Mouse (Mus musculus): Measurements from ENCODE around the gene Rs1. TPM values are rescaled to one million over a fixed set of nuclear protein-coding genes. Genes with fewer than 3 reads are reported as not detected.
A peak's percentile ranks its signal among the peaks of the same experiment; 100 is the strongest.
"Not testable (repeated sequence)": the region's sequence is repeated elsewhere in the genome, so short reads cannot be mapped to it uniquely, and the experiment has no call there.

Rs1 gene
- total RNA-seq (2022) = under 1 TPM in 2 of 4 experiments, not detected in 2; 0.34 to 0.43 TPM

- DNase-seq = no peak
Measured at GRCm38 (mm10) chrX:160767713-160768112, at the start of gene Rs1. Gene Rs1, plus strand, starts transcription at chrX:160768013.

- DNase-seq = no peak
Measured at GRCm38 (mm10) chrX:160735650-160736049, 32.2 kb upstream of the Rs1 start, which contains the start of gene Ppef1. Gene Ppef1, minus strand, starts transcription at chrX:160735765.

DNA sequence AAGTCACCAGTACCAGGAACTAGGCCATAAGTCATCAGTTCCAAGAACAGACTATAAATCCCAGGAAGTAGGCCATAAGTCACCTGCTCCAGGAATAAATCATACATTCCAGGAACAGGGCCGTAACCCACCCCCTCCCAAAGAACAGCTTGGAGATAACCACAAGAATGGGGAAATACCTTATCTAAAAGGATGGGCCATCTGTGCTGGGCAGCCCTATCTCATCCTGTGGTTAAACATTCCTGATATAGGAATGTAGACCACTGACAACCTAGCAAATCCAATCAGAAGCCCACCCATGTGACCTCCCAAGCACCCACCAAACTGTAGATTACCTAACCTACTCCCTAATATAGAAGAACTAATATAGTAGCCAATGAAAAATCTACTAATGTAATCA, 22.4 kb upstream of the Rs1 start:
- DNase-seq = no peak

DNA sequence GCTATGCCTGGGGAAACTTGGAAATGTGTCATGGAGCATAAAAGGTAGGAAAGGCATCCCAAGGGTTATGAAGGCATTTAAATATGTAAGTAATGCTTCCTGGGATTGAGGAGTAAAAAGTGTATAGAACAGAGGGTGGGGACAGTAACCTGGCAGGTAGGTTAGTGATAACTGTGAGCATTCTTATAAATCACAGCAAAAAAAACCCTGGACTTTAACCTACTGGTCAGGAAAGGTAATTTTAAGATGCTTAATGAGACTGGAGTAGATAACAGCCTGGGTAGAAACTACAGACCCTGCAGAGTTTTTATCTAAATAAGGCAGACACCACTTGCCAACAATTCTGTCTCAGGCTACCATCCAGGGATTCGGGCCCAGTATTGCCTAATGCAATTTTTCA, 19.2 kb upstream of the Rs1 start:
- DNase-seq = no peak

DNA sequence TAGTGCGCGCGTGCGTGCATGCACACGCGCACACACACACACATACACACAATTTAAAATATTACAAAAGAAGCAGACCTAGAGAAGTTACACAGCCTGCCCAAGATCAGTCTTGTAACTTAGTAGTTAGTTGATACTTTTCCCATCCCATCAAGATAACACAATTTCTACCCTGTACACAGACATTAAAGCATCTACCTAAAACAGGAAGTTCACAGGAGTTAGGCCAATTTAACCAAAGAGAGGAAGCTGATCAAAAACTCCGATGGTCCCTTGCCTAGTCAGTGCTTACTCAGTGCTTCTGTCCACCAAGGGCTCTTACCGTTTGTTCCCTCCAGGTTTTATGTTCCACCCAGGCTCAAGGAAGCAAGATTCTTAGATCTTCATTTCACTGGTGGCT, 17.0 kb upstream of the Rs1 start:
- DNase-seq = no peak

DNA sequence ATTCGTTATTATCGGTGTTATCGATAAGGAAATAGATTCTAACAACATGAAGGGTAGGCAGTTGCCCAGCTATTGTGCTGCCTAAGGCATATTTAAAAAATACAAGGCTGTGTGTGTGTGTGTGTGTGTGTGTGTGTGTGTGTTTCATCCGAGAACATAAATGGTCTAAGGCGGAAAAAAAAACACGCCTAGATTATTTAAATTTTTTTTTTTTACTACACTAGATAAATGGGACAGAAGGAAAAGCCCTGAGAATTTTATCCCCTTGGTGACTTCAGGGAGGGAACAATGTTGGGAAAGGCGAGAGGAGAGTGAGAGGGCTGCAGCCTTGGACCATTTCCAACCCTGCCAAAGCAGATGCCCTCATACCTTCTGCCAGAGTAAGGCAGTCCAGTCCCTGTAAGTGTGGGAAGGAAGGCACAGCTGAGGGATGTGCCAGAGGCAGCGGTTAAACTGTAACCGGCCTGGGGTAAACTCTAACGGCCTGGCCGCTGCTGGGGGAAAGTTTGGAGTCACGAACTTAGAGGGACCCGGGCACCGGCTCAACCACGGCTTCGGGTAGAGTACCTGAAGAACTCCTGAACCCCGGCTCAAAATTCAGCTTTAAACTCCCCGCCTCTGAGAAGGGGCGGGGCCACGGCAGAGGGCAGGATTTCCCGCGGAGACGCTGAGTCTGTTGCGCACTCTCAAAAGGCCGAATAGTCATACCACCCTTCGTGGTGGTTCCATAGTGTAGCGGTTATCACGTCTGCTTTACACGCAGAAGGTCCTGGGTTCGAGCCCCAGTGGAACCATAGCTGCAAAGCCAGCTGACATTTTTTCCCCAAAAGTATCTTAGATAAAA, 2.2 kb upstream of the Rs1 start:
- DNase-seq = peak; percentile 86

DNA sequence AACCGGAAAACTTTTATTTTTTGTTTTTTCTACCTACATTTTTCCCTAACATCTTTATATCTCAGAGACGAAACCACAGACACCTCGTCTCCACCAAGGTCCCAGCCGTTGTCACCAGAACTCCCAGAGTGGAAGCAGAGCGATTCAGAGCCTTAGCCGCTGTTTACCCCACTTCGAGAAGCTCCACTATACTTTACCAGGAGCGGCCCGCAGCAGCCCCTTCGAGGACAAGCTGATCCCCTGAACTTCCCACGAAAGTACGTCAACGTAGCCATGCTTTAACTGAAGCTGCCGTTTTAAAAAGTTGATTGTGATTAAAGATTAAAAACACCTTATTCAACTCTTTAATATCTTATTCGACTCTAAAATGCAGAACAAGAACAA, 1.6 kb upstream of the Rs1 start:
- DNase-seq = no peak

- DNase-seq = not testable (repeated sequence)
Measured at GRCm38 (mm10) chrX:160769622-160770021, 1.8 kb downstream of the Rs1 start.

DNA sequence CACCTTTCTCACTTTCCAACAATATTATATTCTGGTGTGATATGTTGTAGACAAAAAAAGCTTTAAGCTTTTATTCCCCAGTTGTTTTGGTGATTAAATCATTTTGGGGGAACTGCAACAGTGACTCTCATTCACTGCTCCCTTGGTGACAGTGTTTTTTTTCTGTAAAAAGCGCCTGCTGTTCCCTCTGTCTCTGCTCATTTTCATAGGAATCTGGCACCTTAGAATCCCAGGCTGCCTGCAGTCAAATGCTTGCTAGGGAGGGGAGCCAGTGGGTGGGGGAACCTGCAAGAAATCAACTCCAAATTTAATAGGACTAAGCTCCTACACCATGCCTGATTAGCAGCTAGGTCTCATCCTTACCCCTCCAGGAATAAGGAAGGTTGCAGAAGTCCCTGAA, 5.2 kb downstream of the Rs1 start:
- no peak for DNase-seq

GRCm38 (mm10) chrX:160782276-160782675, 14.5 kb downstream of the Rs1 start:
- no peak for DNase-seq

- DNase-seq = no peak
Measured at GRCm38 (mm10) chrX:160794920-160795319, 27.1 kb downstream of the Rs1 start.

DNA sequence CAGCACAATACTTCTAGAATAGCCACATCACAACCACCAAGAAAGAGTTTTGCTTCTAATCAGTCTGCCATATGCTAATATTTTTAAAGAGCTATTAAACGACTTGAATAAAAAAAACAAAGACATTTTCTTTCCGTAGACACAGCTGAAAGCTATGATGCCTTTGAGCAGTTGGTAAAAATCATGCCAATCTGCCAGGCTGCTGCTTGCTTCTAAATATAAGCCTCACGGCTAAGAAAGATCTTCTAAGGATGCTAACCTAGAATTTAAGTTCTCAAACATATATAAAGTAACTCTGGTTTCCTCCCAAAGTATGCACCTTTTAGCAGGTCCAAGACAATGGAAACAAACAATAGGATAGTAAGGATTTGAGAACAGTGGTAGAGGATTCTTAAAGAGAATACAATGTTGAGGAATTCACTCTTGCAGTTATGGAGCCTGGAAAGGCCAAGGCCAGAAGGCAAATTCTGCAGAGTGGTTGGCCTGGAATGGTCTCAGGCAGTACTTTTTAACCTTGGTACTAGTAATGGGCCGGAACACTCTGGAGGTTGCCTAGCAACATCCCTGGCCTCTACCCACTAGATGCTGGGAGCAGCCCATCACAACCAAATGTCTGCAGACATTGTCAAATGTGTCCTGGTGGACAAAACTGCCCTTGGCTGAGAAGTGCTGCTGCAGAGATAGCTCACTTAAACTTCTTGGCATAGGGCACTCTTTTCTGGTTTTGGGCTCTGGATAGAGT, 36.8 kb downstream of the Rs1 start:
- DNase-seq = peak; percentile 58

DNA sequence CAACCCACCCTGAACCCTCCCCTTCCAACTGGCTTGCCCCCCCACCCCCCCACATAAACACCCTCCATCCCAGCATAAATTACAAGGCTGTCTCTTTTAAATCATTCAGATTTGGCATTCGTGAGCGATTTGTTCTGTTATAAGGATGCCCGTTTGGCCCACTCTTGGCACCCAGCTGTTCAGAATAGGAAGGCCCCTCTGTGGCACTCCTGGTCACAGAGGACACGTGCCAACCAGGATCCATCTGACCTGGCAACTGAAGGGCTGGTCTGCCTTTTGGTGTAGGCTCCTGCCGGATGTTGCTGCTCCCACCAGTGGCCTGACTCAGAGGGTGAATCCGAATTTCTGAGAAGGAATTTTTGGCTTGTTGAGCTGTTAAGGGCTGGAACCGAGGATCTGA, 40.4 kb downstream of the Rs1 start:
- DNase-seq = no peak

Other genes with a start within 250 kb of the Rs1 start
- gene Ppef1, start 32.2 kb upstream of the Rs1 start, total RNA-seq (2022) = under 1 TPM in 3 of 4 experiments, not detected in 1; 0.11 to 0.23 (median 0.21) TPM
- 1 to 10 TPM in 1 of 4 experiments, under 1 TPM in 3; 0.52 to 1.8 (median 0.67) TPM for gene Gja6, start 139.0 kb downstream of the Rs1 start, total RNA-seq (2022)
- gene Cdkl5, start 226.7 kb downstream of the Rs1 start, total RNA-seq (2022) = 10 to 100 TPM; 18.9 to 23.7 (median 21.3) TPM